Mouse (Mus musculus) layer of hippocampus, adult 2 months (tissue): ENCODE measurements around the gene Cox8c. TPM values are rescaled to one million over a fixed set of nuclear protein-coding genes. Genes with fewer than 3 reads are reported as not detected.

Source experiments
- DNase-seq, 2 experiments: peaks; one replicate each; pipeline ENCODE4 v3.0.0; 2022; ENCODE audit warnings: low spot score in 2 of 2
- H3K27ac ChIP-seq: fragments of 200-600 bp; 2 replicates; pipeline ENCODE4 v1.8.1; 2022
- H3K4me3 ChIP-seq: fragments of 200-600 bp; 2 replicates; pipeline ENCODE4 v1.8.1; 2022; ENCODE audit warnings: mild to moderate bottlenecking
- CTCF ChIP-seq: fragments of 200-600 bp; conservative IDR thresholded peaks from 2 replicates; pipeline ENCODE4 v1.8.1; 2022; ENCODE audit warnings: antibody characterized with exemption, mild to moderate bottlenecking, moderate library complexity
- long read RNA-seq, 2 experiments: library from polyadenylated mRNA; stranded (forward); transcript quantifications; one replicate each; pipeline ENCODE4 v2.0.0; 2021; ENCODE audit warnings: borderline mapping rate in 2 of 2
- total RNA-seq, 2 experiments: library from RNA; stranded (reverse); gene quantifications; 2 replicates each; pipeline ENCODE4 v1.2.3; 2021

Gene Cox8c
- total RNA-seq = not detected
- long read RNA-seq, experiment 1 = 0 reads
- long read RNA-seq, experiment 2 = 0 reads

DNA sequence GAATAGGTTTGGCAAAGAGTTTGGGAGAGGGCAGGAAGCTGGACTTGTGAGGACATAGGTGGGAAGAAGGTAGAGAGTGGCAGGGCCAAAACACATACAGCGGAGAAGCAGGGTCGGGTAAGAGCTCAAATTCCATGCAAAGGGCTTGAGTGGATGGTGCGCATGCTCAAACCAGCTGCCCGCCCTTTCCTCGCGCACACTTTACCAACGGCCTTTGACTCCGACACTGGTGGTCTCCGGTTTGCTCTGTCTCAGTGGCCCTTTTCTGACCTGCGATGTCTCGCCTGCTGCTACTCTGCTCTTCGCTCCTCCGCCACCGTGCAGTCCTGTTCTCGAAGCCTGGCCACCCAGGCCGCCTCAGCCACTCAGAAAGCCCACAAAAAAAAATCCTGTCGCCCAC lies at the start of gene Cox8c:
Cox8c (plus strand) TSS at position 226 of the 400 bp plus-strand sequence.
- no peak for DNase-seq
- H3K27ac ChIP-seq = no peak within 1 kb of the TSS
- no peak for TF ChIP-seq CTCF

DNA sequence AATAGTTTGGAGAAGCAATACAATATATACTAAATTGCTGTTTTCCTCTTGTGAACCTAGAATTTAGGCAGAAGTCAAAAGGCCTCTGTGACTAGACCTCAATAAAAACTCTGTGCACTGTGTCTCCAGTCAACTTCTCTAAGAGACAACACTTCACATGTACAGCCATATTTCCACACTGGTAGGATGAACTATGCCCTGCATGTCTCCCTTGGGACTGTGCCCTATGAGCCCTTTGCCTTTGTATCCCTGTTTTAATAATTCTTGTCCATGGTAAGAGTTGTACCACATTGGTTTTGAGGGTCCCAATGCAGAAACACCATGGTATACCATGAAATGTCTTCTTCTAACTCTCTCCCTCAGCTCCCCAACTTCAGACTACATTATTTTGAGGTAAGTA lies 38.3 kb upstream of the Cox8c start:
- H3K27ac ChIP-seq = no peak overlapping the region
- H3K4me3 ChIP-seq = no peak overlapping the region
- DNase-seq = no peak
- TF ChIP-seq CTCF = no peak

More for the DNA sequence above, at the start of gene Cox8c:
- no peak within 1 kb of the TSS for H3K4me3 ChIP-seq

DNA sequence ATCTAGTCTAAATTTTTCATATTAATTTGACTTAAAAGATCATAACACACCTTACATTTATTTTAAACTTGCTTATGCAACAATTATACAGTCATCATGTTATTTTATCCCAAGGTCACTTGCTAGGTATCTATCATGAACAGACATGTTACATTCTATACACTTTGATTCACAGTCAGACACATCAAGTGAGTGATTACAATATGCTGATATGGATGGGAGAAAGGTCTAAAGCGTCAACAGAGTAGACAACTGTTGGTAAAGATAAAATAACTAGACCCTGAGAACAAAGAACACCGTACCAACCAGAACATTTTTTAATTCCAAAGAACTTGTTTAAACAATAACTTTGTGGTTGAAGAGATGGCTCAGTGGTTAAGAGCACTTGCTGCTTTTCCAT lies 29.3 kb upstream of the Cox8c start:
- no peak for TF ChIP-seq CTCF
- Histone ChIP-seq H3K4me3 (no peak overlapping the region), H3K27ac (no peak overlapping the region)
- DNase-seq = no peak

DNA sequence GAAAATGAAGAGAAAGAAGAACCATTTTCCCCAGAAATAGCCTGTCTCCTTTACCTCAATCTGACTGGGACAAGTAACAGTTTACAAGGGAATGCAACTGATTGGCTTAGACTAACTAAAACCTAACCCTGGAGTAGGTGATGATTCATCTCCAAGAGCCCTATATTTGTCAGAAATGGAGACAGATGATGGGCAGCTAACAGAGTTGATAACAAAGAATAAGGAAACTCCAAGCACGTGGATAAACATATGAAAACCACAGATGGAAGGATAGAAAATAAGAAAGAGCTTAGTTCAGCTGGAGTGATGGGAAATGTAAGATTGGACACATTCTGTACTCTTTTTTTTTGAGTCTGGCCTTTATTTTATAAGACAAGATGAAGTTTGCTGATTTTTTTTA lies 28.6 kb upstream of the Cox8c start:
- TF ChIP-seq CTCF = no peak
- Histone ChIP-seq H3K4me3 (no peak overlapping the region), H3K27ac (no peak overlapping the region)
- DNase-seq = no peak

DNA sequence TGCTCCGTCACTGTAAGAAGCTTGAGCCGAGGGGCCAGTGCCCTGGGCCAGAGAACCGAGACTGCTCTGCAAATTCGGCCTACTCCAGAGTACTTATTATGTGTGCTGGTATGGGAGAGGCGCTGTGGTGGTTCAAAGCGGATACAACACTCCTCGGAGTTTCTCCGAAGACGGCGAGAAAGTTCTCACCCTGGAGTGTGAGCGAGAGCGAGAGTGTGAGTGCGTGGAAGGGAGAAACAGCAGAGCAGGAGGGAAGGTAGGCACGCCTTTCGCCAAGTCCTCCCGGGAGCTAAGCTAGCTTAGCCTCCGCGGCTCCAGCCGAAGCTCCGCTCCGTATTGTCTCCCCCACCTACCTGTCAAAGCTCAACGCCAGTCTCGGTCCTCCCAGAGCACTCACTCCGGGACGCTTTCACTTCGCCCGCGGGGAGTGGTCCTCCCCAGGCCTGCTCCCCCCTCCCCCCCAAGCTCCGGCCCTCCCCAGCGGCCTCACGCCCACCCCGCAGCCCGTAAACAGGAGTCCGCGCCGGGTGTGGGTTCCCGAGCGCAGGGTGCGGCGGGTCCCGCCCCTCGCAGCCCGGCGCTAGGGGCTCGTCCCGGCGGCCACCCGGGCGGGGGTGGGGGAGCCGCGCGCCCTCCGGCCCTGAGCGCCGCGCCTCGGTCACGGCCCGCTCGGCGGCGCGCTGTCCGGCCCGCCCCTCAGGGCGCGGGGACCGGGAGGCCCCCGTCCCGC lies 21.6 kb upstream of the Cox8c start:
- Histone ChIP-seq H3K27ac (peak overlapping the region; percentile 77), H3K4me3 (peak overlapping the region; percentile 76)
- no peak; the same call in none of the 2 replicates for TF ChIP-seq CTCF
- DNase-seq = peak in 1 of 2 experiments; percentile 21

DNA sequence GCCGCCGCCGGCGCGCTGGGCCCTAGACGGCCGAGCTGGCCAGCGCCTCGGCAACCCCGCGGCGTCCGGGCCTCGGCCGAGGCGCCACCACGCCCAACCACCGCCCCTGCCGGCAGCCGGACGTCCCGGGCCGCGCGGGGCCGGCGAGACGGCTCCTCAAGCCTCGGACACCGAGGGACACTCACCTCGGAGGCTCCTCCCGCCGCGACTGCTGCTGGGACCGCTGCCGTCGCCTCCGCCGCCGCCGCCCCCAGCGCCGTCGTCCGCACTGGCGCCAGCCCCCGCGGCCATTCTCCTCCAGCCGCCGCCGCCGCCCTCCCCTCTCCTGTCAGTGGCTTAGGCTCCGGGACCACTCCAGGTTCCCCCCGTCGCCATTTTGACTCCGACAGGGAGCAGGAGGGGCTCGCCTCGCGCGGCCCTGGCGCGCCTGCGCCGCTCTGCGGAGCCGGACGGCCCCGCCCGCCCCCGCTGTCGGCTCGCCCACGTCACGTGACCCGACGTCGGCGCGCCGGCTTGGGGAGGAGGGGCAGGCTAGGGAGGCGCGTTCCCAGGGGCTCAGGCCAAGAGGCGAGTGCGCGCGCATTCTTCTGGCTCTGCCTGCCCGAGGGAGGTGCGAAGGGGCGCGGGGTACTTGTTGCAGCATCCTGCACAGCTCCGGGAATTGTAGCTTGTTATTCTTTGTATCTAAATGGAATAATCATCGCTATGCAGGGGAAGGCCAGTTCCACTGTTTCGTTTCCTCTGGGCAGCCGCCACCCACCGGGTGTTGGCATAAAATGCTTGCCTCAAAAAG lies 20.9 kb upstream of the Cox8c start, which contains the start of gene Btbd7:
Btbd7 (minus strand) TSS at position 441 of the 793 bp plus-strand sequence.
- DNase-seq = peak; percentile 92 to 94
- no peak for TF ChIP-seq CTCF

DNA sequence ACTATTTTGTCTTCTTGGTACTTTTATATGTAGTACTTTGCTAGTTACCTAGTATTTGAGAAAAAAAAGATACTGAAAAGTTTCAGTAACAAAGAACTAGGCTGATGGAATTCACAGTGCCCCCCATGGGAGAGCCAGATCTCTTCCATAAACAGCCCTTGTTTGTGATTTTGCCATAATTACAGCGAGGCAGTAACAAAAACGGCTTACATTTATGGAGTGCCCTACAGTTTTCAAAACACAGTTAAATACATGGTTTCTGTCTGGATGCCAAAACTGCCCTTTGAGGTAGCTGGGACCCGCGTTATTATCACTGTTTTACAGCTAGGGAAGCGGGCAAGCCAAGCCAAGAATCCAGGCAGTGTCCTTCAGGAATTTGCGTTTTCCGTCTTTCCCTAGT lies 20.2 kb upstream of the Cox8c start:
- Histone ChIP-seq H3K4me3 (peak overlapping the region; percentile 56), H3K27ac (peak overlapping the region; percentile 93)
- no peak for DNase-seq
- TF ChIP-seq CTCF = peak; percentile 37

More for the DNA sequence above, 20.9 kb upstream of the Cox8c start, which contains the start of gene Btbd7:
- Histone ChIP-seq H3K27ac (peak within 1 kb of the TSS; percentile 93), H3K4me3 (peak within 1 kb of the TSS; percentile 76)

DNA sequence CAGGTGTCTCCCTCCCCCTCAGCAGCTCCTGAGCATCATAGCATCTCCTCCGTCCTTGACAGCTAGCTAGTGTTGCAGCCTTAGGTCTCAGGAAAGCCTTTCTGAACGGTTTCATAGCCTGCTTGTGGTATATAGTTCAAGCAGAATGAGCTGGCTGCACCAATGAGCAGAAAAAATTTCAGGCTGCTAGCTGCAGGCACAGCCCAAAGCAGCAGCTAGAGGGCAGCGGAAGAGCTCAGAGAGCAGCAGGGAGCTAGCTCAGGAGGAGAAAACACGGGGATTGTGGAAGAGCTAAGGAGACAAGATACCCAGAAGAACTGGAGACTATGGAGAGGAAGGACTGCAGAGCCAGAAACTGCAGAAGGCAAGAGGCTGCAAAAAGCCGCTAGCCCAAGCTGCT lies 13.4 kb upstream of the Cox8c start:
- Histone ChIP-seq H3K27ac (no peak overlapping the region), H3K4me3 (no peak overlapping the region)
- peak; percentile 56 to 64 for DNase-seq
- peak; percentile 92 for TF ChIP-seq CTCF

DNA sequence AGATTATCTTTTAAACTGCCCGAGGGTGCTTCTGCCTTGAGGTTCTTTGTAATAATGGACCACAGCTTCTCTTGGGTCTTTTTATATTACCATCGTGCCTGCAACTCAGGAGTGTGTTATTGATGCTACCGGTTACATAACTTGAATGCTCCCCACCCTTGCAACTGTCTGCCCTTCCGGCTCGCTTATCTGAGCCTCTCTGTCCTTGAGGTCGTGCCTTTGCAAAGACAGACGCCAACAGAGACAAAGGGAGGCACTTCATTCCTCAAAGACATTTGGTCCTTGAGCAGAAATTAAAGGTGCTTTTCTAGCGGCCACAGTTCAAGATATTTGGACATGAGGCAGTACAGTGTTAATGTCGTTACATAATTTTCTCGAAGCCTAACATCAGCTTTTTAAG lies 11.8 kb upstream of the Cox8c start:
- no peak for DNase-seq
- H3K27ac ChIP-seq = no peak overlapping the region

DNA sequence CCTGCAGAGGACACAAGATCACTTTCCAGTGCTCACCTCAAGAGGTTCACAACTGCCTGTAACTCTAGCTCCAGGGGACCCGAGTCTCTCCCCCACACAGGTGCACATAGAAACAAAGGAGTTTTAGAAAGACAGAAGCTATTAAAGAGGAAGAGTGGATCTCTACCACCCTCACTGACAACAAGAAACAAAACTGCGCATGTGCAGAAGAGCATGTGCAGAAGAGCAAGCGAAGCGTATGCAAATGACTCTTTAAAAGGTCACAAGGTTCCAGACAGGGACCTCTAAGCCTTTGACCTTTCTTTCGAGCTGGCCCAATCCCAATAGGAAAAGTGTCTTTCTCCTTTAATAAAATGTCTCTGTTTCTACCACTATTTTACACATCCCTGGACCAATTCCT lies 10.5 kb upstream of the Cox8c start:
- H3K4me3 ChIP-seq = no peak overlapping the region
- DNase-seq = no peak
- TF ChIP-seq CTCF = no peak
- no peak overlapping the region for H3K27ac ChIP-seq

More for the DNA sequence above, 11.8 kb upstream of the Cox8c start:
- TF ChIP-seq CTCF = no peak
- no peak overlapping the region for H3K4me3 ChIP-seq

DNA sequence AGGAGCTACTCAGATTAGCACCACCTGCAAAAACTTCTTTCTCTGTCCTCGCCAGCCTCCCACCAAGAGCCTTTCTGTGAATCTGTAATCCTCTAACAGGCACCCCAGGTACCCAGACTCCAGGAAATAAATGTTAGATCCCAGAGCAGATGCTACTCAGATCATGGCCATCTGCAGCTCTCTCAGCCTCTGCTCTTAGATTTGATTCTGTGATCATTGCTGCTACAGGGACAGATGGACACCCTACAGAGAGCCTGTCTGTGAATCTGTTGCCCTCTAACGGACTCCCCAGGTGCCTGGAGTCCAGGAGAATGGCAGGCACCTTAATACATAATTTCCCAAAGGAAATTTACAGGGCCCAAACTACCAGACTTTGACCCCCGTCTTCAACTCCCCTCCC lies 9.1 kb downstream of the Cox8c start:
- H3K27ac ChIP-seq = no peak overlapping the region
- no peak overlapping the region for H3K4me3 ChIP-seq
- no peak for TF ChIP-seq CTCF
- peak in 1 of 2 experiments; percentile 19 for DNase-seq

DNA sequence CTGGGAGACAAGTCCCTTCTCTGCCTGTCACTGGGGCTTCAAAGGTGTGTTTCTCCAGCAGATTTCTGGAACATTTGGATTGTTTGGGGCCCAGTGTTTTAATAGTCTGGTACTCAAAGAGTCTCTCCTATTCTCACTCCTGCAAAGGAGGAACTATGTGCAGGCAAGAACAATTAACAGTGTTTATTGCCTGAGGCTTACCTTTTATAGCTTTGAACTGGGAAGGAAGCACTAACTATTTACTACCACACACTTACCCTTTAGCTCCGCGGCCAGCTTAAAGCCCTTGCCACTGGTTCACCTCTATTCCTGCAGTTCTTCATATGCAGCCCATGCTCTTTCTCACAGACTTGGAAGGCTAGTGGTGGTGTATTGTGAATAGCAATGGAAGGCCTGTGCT lies 17.0 kb downstream of the Cox8c start:
- DNase-seq = no peak

DNA sequence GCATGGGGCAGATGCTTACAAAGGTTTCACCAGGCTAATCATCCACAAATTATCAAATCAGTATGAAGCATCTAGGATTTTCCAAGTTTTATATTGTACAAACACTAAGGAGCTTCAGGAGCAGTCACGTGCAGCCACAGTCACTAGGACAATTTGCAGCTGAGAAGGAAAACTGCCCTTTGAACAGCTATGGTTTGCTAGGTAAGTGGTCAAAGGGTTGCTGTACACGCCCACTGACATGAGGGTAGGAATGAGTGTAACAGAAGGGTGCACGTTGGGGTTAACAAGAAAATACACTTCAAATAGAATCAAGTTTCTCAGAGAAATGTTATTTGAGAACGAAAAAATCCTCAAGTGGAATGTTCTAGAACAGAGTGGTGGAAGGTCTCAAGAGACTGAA lies 30.6 kb downstream of the Cox8c start:
- Histone ChIP-seq H3K4me3 (no peak overlapping the region), H3K27ac (no peak overlapping the region)
- DNase-seq = no peak
- no peak for TF ChIP-seq CTCF

More for the DNA sequence above, 17.0 kb downstream of the Cox8c start:
- Histone ChIP-seq H3K4me3 (no peak overlapping the region), H3K27ac (no peak overlapping the region)
- TF ChIP-seq CTCF = no peak

DNA sequence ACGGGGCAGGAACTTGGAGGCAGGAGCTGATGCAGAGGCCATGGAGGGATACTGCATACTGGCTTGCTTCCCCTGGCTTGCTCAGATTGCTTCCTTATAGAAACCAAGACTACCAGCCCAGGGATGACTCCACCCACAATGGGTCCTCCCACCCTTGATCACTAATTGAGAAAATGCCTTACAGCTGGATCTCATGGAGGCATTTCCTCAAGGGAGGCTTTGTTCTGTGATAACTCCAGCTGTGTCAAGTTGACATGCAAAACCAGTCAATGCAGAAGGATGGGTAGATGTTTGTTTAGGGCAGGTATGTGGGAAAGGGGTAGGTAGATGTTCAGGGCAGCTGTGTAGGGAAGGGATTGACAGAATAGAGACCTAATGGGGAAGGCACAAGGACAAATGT lies 31.2 kb downstream of the Cox8c start:
- H3K4me3 ChIP-seq = no peak overlapping the region
- DNase-seq = no peak
- no peak overlapping the region for H3K27ac ChIP-seq
- no peak for TF ChIP-seq CTCF
